Mouse (Mus musculus) forebrain, embryonic 15.5 days (tissue): Measurements from ENCODE around the gene Allc. TPM values are rescaled to one million over a fixed set of nuclear protein-coding genes. Genes with fewer than 3 reads are reported as not detected.
A peak's percentile ranks its signal among the peaks of the same experiment; 100 is the strongest.

Experiments used
- ATAC-seq: fragments of 200-750 bp; cut with Nextera tagmentation; replicated peaks from 2 replicates; pipeline ENCODE4 v1.8.0; 2017; ENCODE audit warnings: mild to moderate bottlenecking, moderate TSS enrichment, moderate library complexity
- H3K27ac ChIP-seq: fragments of 300-500 bp; sonication (generic); replicated peaks from 2 replicates; pipeline ENCODE4 v1.5.1; 2015; ENCODE audit warnings: mild to moderate bottlenecking, inconsistent platforms
- H3K27me3 ChIP-seq: fragments of 300-500 bp; sonication (generic); 2 replicates; pipeline ENCODE4 v1.6.1; 2015; ENCODE audit warnings: inconsistent platforms
- H3K36me3 ChIP-seq: fragments of 300-500 bp; sonication (generic); 2 replicates; pipeline ENCODE4 v1.6.1; 2015; ENCODE audit warnings: mild to moderate bottlenecking, inconsistent platforms
- H3K4me1 ChIP-seq: fragments of 300-500 bp; sonication (generic); 2 replicates; pipeline ENCODE4 v1.6.1; 2015; ENCODE audit warnings: inconsistent platforms
- H3K4me2 ChIP-seq: fragments of 300-500 bp; sonication (generic); replicated peaks from 2 replicates; pipeline ENCODE4 v1.6.1; 2015; ENCODE audit warnings: mild to moderate bottlenecking, inconsistent platforms
- H3K4me3 ChIP-seq: fragments of 300-500 bp; sonication (generic); 2 replicates; pipeline ENCODE4 v1.5.1; 2015; ENCODE audit warnings: mild to moderate bottlenecking, inconsistent platforms
- H3K9ac ChIP-seq: fragments of 300-500 bp; sonication (generic); replicated peaks from 2 replicates; pipeline ENCODE4 v1.6.1; 2015; ENCODE audit warnings: mild to moderate bottlenecking, inconsistent platforms
- H3K9me3 ChIP-seq: fragments of 300-500 bp; sonication (generic); 2 replicates; pipeline ENCODE4 v1.6.1; 2016; ENCODE audit warnings: inconsistent platforms
- WGBS: fragments of 180-500 bp; shearing (Covaris S2); methylation state at CpG from one replicate; pipeline ENCODE4 v1.1.7; 2015; ENCODE audit warnings: mixed read lengths; 5-methylcytosine and 5-hydroxymethylcytosine counted together
- polyA plus RNA-seq: library from polyadenylated mRNA; unstranded; fragments of >200 nt; fragmentation: Nextera tagmentation; extraction: Ambion mirVana; gene quantifications from 2 replicates; pipeline ENCODE4 v1.2.1, GENCODE M21; 2015

Gene Allc
- polyA plus RNA-seq, 1 experiment from 2014 or later: 0.11 TPM

- Histone ChIP-seq H3K4me1 (peaks cover 7% of the 10 kb centered on the region; the same call in 1 of the 2 replicates), H3K27ac (peak overlapping the region; percentile 68), H3K27me3 (no peaks in the 10 kb centered on the region), H3K9ac (no peak overlapping the region), H3K4me2 (no peak overlapping the region), H3K4me3 (no peak overlapping the region), H3K9me3 (no peaks in the 10 kb centered on the region), H3K36me3 (no peaks in the 10 kb centered on the region)
- 53% methylated on average over 3 of the region's 3 CpGs for WGBS
- ATAC-seq: peak; percentile 61; the same call in 1 of the 2 replicates
These were observed 4.2 kb downstream of the Allc start for GRCm38 (mm10) chr12:28578147-28578546.

GRCm38 (mm10) chr12:28575366-28576070, 6.8 kb downstream of the Allc start:
- H3K27me3 ChIP-seq: no peaks in the 10 kb centered on the region
- H3K4me2 ChIP-seq: no peak overlapping the region
- H3K9ac ChIP-seq: no peak overlapping the region
- no peak for ATAC-seq
- H3K4me1 ChIP-seq: peaks cover 7% of the 10 kb centered on the region; the same call in 1 of the 2 replicates
- H3K27ac ChIP-seq: no peak overlapping the region
- no peaks in the 10 kb centered on the region for H3K36me3 ChIP-seq
- no peaks in the 10 kb centered on the region for H3K9me3 ChIP-seq
- WGBS: 85% methylated on average over 6 of the region's 6 CpGs
- H3K4me3 ChIP-seq: no peak overlapping the region

GRCm38 (mm10) chr12:28572241-28572640, 10.1 kb downstream of the Allc start:
- no peaks in the 10 kb centered on the region for H3K36me3 ChIP-seq
- no peak for ATAC-seq
- no peak overlapping the region for H3K4me2 ChIP-seq
- no peak overlapping the region for H3K9ac ChIP-seq
- H3K4me3 ChIP-seq: no peak overlapping the region
- no peaks in the 10 kb centered on the region for H3K9me3 ChIP-seq
- 82% methylated on average over 2 of the region's 2 CpGs for WGBS
- H3K27ac ChIP-seq: no peak overlapping the region
- H3K4me1 ChIP-seq: no peaks in the 10 kb centered on the region
- H3K27me3 ChIP-seq: no peaks in the 10 kb centered on the region

GRCm38 (mm10) chr12:28552299-28552698, 30.0 kb downstream of the Allc start, which contains the start of gene Dcdc2c:
Gene Dcdc2c (minus strand): TSS chr12:28552399.
- 81% methylated on average over 15 of the region's 15 CpGs for WGBS
- H3K9me3 ChIP-seq: no peaks in the 10 kb centered on the region
- no peak within 1 kb of the TSS for H3K4me3 ChIP-seq
- no peak within 1 kb of the TSS for H3K9ac ChIP-seq
- no peak within 1 kb of the TSS for H3K4me2 ChIP-seq
- no peaks in the 10 kb centered on the region for H3K36me3 ChIP-seq
- H3K27me3 ChIP-seq: no peaks in the 10 kb centered on the region
- ATAC-seq: no peak
- H3K4me1 ChIP-seq: no peaks in the 10 kb centered on the region
- H3K27ac ChIP-seq: no peak within 1 kb of the TSS

- Histone ChIP-seq H3K36me3 (no peaks in the 10 kb centered on the region), H3K27me3 (no peaks in the 10 kb centered on the region), H3K4me2 (no peak overlapping the region), H3K9me3 (no peaks in the 10 kb centered on the region), H3K9ac (no peak overlapping the region), H3K4me1 (no peaks in the 10 kb centered on the region), H3K27ac (no peak overlapping the region), H3K4me3 (no peak overlapping the region)
- no peak for ATAC-seq
- 90% methylated on average over 18 of the region's 18 CpGs for WGBS
These were observed 30.5 kb downstream of the Allc start for GRCm38 (mm10) chr12:28551775-28552174.

- Histone ChIP-seq H3K4me1 (no peaks in the 10 kb centered on the region), H3K9me3 (no peaks in the 10 kb centered on the region), H3K4me2 (no peak overlapping the region), H3K27ac (no peak overlapping the region), H3K9ac (no peak overlapping the region), H3K36me3 (no peaks in the 10 kb centered on the region), H3K27me3 (no peaks in the 10 kb centered on the region), H3K4me3 (no peak overlapping the region)
- WGBS: 60% methylated on average over 4 of the region's 4 CpGs
- ATAC-seq: no peak
These were observed 33.4 kb downstream of the Allc start for GRCm38 (mm10) chr12:28548887-28549286.

GRCm38 (mm10) chr12:28514264-28514775, 68.0 kb downstream of the Allc start:
- Histone ChIP-seq H3K27me3 (no peaks in the 10 kb centered on the region), H3K4me2 (no peak overlapping the region), H3K4me3 (no peak overlapping the region), H3K27ac (no peak overlapping the region), H3K9me3 (no peaks in the 10 kb centered on the region), H3K4me1 (no peaks in the 10 kb centered on the region), H3K9ac (no peak overlapping the region), H3K36me3 (no peaks in the 10 kb centered on the region)
- WGBS: 48% methylated on average over 1 of the region's 1 CpGs
- ATAC-seq: no peak

GRCm38 (mm10) chr12:28509699-28510280, 72.5 kb downstream of the Allc start:
- 53% methylated on average over 5 of the region's 5 CpGs for WGBS

More at GRCm38 (mm10) chr12:28509699-28510280, 72.5 kb downstream of the Allc start:
- no peak for ATAC-seq
- H3K4me2 ChIP-seq: no peak overlapping the region
- no peak overlapping the region for H3K27ac ChIP-seq
- no peak overlapping the region for H3K4me3 ChIP-seq
- H3K27me3 ChIP-seq: no peaks in the 10 kb centered on the region
- H3K36me3 ChIP-seq: no peaks in the 10 kb centered on the region
- no peak overlapping the region for H3K9ac ChIP-seq
- H3K9me3 ChIP-seq: no peaks in the 10 kb centered on the region
- H3K4me1 ChIP-seq: no peaks in the 10 kb centered on the region

Other genes with a start within 250 kb of the Allc start
- 0.15 TPM in 1 of 2 replicates, not detected in the other for gene Dcdc2c, start 30.1 kb downstream of the Allc start, polyA plus RNA-seq
- 0.52 and 0.73 TPM in 2 replicates for gene Colec11, start 40.9 kb upstream of the Allc start, polyA plus RNA-seq
- 531 and 541 TPM in 2 replicates for gene Rps7, start 53.4 kb upstream of the Allc start, polyA plus RNA-seq
- 29.8 and 31.0 TPM in 2 replicates for gene Rnaseh1, start 67.1 kb upstream of the Allc start, polyA plus RNA-seq
- 39.8 and 41.7 TPM in 2 replicates for gene Adi1, start 92.7 kb upstream of the Allc start, polyA plus RNA-seq
- gene Trappc12, start 167.9 kb upstream of the Allc start, polyA plus RNA-seq: 43.7 and 45.0 TPM in 2 replicates
- 75.2 and 76.8 TPM in 2 replicates for gene Eipr1, start 169.3 kb upstream of the Allc start, polyA plus RNA-seq